Mouse (Mus musculus) gastrocnemius, postnatal 36 days (tissue): ENCODE data around the gene S100a10. TPM values are rescaled to one million over a fixed set of nuclear protein-coding genes. Genes with fewer than 3 reads are reported as not detected.

ENCODE experiments used
- total RNA-seq, 2 experiments: library from RNA; stranded (reverse); gene quantifications; 2 replicates each; pipeline ENCODE4 v1.2.3; 2021

The S100a10 gene
- total RNA-seq, 2 experiments from 2014 or later: 38.8 to 50.5 TPM

Other genes with a start within 250 kb of the S100a10 start
- not detected for gene Hrnr, start 235.3 kb upstream of the S100a10 start, total RNA-seq
- gene Rptn, start 161.4 kb upstream of the S100a10 start, total RNA-seq: not detected
- not detected for gene Tchh, start 112.8 kb upstream of the S100a10 start, total RNA-seq
- gene Tchhl1, start 86.3 kb upstream of the S100a10 start, total RNA-seq: not detected
- gene S100a11, start 34.6 kb upstream of the S100a10 start, total RNA-seq: 10 to 100 TPM; 37.6 to 43.6 TPM
- gene Tdpoz2, start 97.6 kb downstream of the S100a10 start, total RNA-seq: not detected
- gene Tdpoz1, start 121.2 kb downstream of the S100a10 start, total RNA-seq: not detected
- gene Gm37596, start 138.0 kb downstream of the S100a10 start, total RNA-seq: not detected
- gene Gm5773, start 217.9 kb downstream of the S100a10 start, total RNA-seq: not detected
- gene Tdpoz4, start 241.3 kb downstream of the S100a10 start, total RNA-seq: not detected